In the genomic region with DNA sequence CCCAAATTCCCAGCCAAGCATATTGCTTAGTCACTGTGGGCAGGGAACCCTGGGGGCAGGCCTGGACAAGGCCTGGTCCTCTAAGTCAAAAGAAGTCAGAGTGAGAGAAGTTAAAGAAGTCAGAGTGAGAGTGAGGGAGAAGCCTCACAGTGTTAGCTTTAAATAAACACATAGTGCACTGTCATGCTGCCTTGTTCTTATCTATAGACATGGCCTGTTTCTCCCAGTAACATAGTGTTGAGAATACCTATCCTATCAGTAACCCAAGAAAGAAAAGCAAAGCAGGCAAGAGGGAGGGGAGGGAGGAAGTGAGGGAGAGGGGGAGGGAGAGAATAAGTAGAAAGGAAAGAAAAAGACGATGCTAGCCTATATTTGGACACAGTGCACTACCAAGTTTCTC, we compare ENCODE assay signal across 19 mouse cellular contexts. TPM values are rescaled to one million over a fixed set of nuclear protein-coding genes. Genes with fewer than 3 reads are reported as not detected.
DNase-seq lines count a peak whose midpoint lies in the region; ATAC-seq lines count a peak whose summit lies in the region.
"Had no signal": no experiment of that assay in that cellular context is flagged by ENCODE, and none has a peak within 500 bp of the region (broad histone marks: within the 10 kb centered on the region; RNA-seq: fewer than 3 reads in every experiment).

No protein-coding gene starts in this region.

- H3K9me3 ChIP-seq in heart, embryonic 12.5 days (replicated peaks): no peaks in the 10 kb centered on the region
- no peaks in the 10 kb centered on the region for H3K9me3 ChIP-seq in liver, embryonic 11.5 days (ENCODE audit: control insufficient read depth, low read length)
- H3K9me3 ChIP-seq in kidney, embryonic 14.5 days (ENCODE audit: control insufficient read depth, low read length): no peaks in the 10 kb centered on the region
- H3K9me3 ChIP-seq: embryonic facial prominence, embryonic 12.5 days; forebrain, embryonic 15.5 days; G1E; hindbrain, embryonic 15.5 days had no signal

- H3K4me1 ChIP-seq in heart, embryonic 12.5 days (replicated peaks): peaks cover 15% of the 10 kb centered on the region
- peaks cover 5% of the 10 kb centered on the region for H3K4me1 ChIP-seq in liver, embryonic 11.5 days (replicated peaks; ENCODE audit: control insufficient read depth, insufficient read depth, low read length)
- 0 out of 2 replicates have a peak, but pooled peaks cover 3% of the 10 kb centered on the region for H3K4me1 ChIP-seq in kidney, embryonic 14.5 days (ENCODE audit: control insufficient read depth, insufficient read depth, low read length)
- H3K4me1 ChIP-seq: embryonic facial prominence, embryonic 12.5 days; forebrain, embryonic 15.5 days had no signal

- no peaks in the 10 kb centered on the region for H3K36me3 ChIP-seq in heart, embryonic 12.5 days
- H3K36me3 ChIP-seq in liver, embryonic 11.5 days (ENCODE audit: control insufficient read depth, insufficient read depth, low read length): no peaks in the 10 kb centered on the region
- no peaks in the 10 kb centered on the region for H3K36me3 ChIP-seq in kidney, embryonic 14.5 days (ENCODE audit: control insufficient read depth, insufficient read depth, low read length)
- H3K36me3 ChIP-seq: embryonic facial prominence, embryonic 12.5 days; forebrain, embryonic 15.5 days; G1E; hindbrain, embryonic 15.5 days had no signal

- H3K9ac ChIP-seq in heart, embryonic 12.5 days: no peak overlapping the region
- H3K9ac ChIP-seq in liver, embryonic 11.5 days (ENCODE audit: low read depth, low read length): no peak overlapping the region
- no peak overlapping the region for H3K9ac ChIP-seq in kidney, embryonic 14.5 days (ENCODE audit: low read depth, low read length)
- H3K9ac ChIP-seq: embryonic facial prominence, embryonic 12.5 days; forebrain, embryonic 15.5 days; hindbrain, embryonic 15.5 days had no signal

- peak; percentile 85 for ATAC-seq in heart, embryonic 12.5 days (ENCODE audit: insufficient number of reproducible peaks, low FRiP score)
- ATAC-seq in liver, embryonic 11.5 days (replicated peaks; ENCODE audit: low FRiP score): peak; percentile 89
- no peak for ATAC-seq in kidney, embryonic 14.5 days (ENCODE audit: low FRiP score, low TSS enrichment)
- ATAC-seq: CD4-positive, CD25-positive, alpha-beta regulatory T cell, adult 4 months; forebrain, embryonic 15.5 days; intestine, postnatal 0 days had no signal

- peak overlapping the region; percentile 54; the same call in 1 of the 2 replicates for H3K27ac ChIP-seq in heart, embryonic 12.5 days (ENCODE audit: poor library complexity, severe bottlenecking)
- no peak overlapping the region for H3K27ac ChIP-seq in liver, embryonic 11.5 days (ENCODE audit: low read depth, low read length)
- H3K27ac ChIP-seq in kidney, embryonic 14.5 days (ENCODE audit: low read depth, low read length): no peak overlapping the region
- H3K27ac ChIP-seq: embryonic facial prominence, embryonic 12.5 days; forebrain, embryonic 15.5 days; hindbrain, embryonic 15.5 days had no signal

- intact Hi-C loops in heart, postnatal 10 days (cut with DNase I): no loop called here

- peaks cover 10% of the 10 kb centered on the region for H3K27me3 ChIP-seq in heart, embryonic 12.5 days (replicated peaks)
- H3K27me3 ChIP-seq in liver, embryonic 11.5 days (replicated peaks; ENCODE audit: control insufficient read depth, insufficient read depth, low read length): peaks cover 4% of the 10 kb centered on the region
- peaks cover 6% of the 10 kb centered on the region for H3K27me3 ChIP-seq in kidney, embryonic 14.5 days (ENCODE audit: control insufficient read depth, insufficient read depth, low read length)
- H3K27me3 ChIP-seq: forebrain, embryonic 15.5 days; hindbrain, embryonic 15.5 days had no signal

- H3K4me2 ChIP-seq in heart, embryonic 12.5 days: no peak overlapping the region
- H3K4me2 ChIP-seq in liver, embryonic 11.5 days: no peak overlapping the region
- H3K4me2 ChIP-seq in kidney, embryonic 14.5 days (replicated peaks; ENCODE audit: low read depth, low read length): no peak overlapping the region
- H3K4me2 ChIP-seq: embryonic facial prominence, embryonic 12.5 days; forebrain, embryonic 15.5 days; hindbrain, embryonic 15.5 days had no signal

- 4% methylated on average over 1 of the region's 1 CpGs for WGBS in heart, embryonic 12.5 days
- WGBS in liver, embryonic 11.5 days: 18% methylated on average over 1 of the region's 1 CpGs
- WGBS in kidney, embryonic 14.5 days: 83% methylated on average over 1 of the region's 1 CpGs

- no peak overlapping the region for H3K4me3 ChIP-seq in heart, embryonic 12.5 days
- H3K4me3 ChIP-seq in liver, embryonic 11.5 days (ENCODE audit: low read depth, low read length): no peak overlapping the region
- no peak overlapping the region for H3K4me3 ChIP-seq in kidney, embryonic 14.5 days (ENCODE audit: low read length)
- H3K4me3 ChIP-seq: embryonic facial prominence, embryonic 12.5 days; forebrain, embryonic 15.5 days; hindbrain, embryonic 15.5 days had no signal

- peak; percentile 86 for DNase-seq in heart, adult 11 months
- no peak for DNase-seq in heart, postnatal 10 days
- no peak for DNase-seq in heart, adult 8-10 months (ENCODE audit: low spot score)
- DNase-seq in liver, embryonic 11.5 days (ENCODE audit: low spot score): no peak
- DNase-seq in liver: no peak
- DNase-seq: adrenal gland, postnatal 10 days; B cell, adult 2 months; cerebellum, adult 11 months; cerebellum, adult 8-10 months; cerebellum, postnatal 14 days; gastrocnemius, postnatal 36 days had no signal

RNA-seq across cellular contexts. Expression of a gene that starts 6.4 kb away (rescaled TPM):
- total RNA-seq in heart, postnatal 10 days (2021): 10 to 100 TPM; 17.2 to 29.6 TPM
- polyA plus RNA-seq in heart, embryonic 12.5 days (2016; fragmentation: Nextera tagmentation; extraction: Ambion mirVana): 4.3 and 5.3 TPM in 2 replicates
- 10 to 100 TPM; 27.9 to 35.7 (median 29.7) TPM for total RNA-seq in heart, adult 8-10 months (2022)
- polyA plus RNA-seq in liver, embryonic 11.5 days (2014; fragmentation: Nextera tagmentation; extraction: Ambion mirVana): 1.6 and 2.2 TPM in 2 replicates
- polyA plus RNA-seq in kidney, embryonic 14.5 days (2014; fragmentation: Nextera tagmentation; extraction: Ambion mirVana): 3.9 and 5.2 TPM in 2 replicates
- total RNA-seq: G1E had no signal
- polyA plus RNA-seq: CD4-positive, CD25-positive, alpha-beta regulatory T cell, adult 4 months; G1E had no signal
